Mouse (Mus musculus): ENCODE data around the gene Slc6a20b. TPM values are rescaled to one million over a fixed set of nuclear protein-coding genes. Genes with fewer than 3 reads are reported as not detected.

Gene Slc6a20b
- polyA plus RNA-seq, 1 experiment from 2014 or later = 0.43 TPM

- H3K4me3 ChIP-seq (replicated peaks; ENCODE audit: low read length) = no peak overlapping the region
- H3K36me3 ChIP-seq (replicated peaks; ENCODE audit: control insufficient read depth, insufficient read depth) = peaks cover 10% of the 10 kb centered on the region
- no peak overlapping the region for H3K9ac ChIP-seq
- H3K27me3 ChIP-seq (ENCODE audit: control insufficient read depth, insufficient read depth, low read length) = no peaks in the 10 kb centered on the region
- H3K4me1 ChIP-seq (replicated peaks; ENCODE audit: control insufficient read depth, insufficient read depth, low read length) = no peaks in the 10 kb centered on the region
- no peak overlapping the region for H3K4me2 ChIP-seq (replicated peaks)
- no peak overlapping the region for H3K27ac ChIP-seq
- DNase-seq (ENCODE audit: low spot score) (no peak), ATAC-seq (ENCODE audit: low FRiP score) (no peak)
- H3K9me3 ChIP-seq (ENCODE audit: control insufficient read depth, low read length) = no peaks in the 10 kb centered on the region
- WGBS = 93% methylated on average over 2 of the region's 2 CpGs
These were observed 35.0 kb downstream of the Slc6a20b start for GRCm38 (mm10) chr9:123597376-123597775.

GRCm38 (mm10) chr9:123596910-123597309, 35.5 kb downstream of the Slc6a20b start:
- Histone ChIP-seq H3K27me3 (ENCODE audit: control insufficient read depth, insufficient read depth, low read length) (no peaks in the 10 kb centered on the region), H3K4me2 (replicated peaks) (no peak overlapping the region), H3K36me3 (replicated peaks; ENCODE audit: control insufficient read depth, insufficient read depth) (peaks cover 14% of the 10 kb centered on the region), H3K27ac (no peak overlapping the region), H3K9me3 (ENCODE audit: control insufficient read depth, low read length) (no peaks in the 10 kb centered on the region), H3K4me1 (replicated peaks; ENCODE audit: control insufficient read depth, insufficient read depth, low read length) (no peaks in the 10 kb centered on the region), H3K9ac (no peak overlapping the region), H3K4me3 (replicated peaks; ENCODE audit: low read length) (no peak overlapping the region)
- 95% methylated on average over 2 of the region's 2 CpGs for WGBS
- no peak for ATAC-seq (ENCODE audit: low FRiP score)
- DNase-seq (ENCODE audit: low spot score) = no peak

- Histone ChIP-seq H3K27me3 (ENCODE audit: control insufficient read depth, insufficient read depth, low read length) (no peaks in the 10 kb centered on the region), H3K36me3 (replicated peaks; ENCODE audit: control insufficient read depth, insufficient read depth) (peaks cover 24% of the 10 kb centered on the region), H3K4me3 (replicated peaks; ENCODE audit: low read length) (no peak overlapping the region), H3K4me2 (replicated peaks) (no peak overlapping the region), H3K4me1 (replicated peaks; ENCODE audit: control insufficient read depth, insufficient read depth, low read length) (no peaks in the 10 kb centered on the region), H3K27ac (no peak overlapping the region), H3K9ac (no peak overlapping the region), H3K9me3 (ENCODE audit: control insufficient read depth, low read length) (no peaks in the 10 kb centered on the region)
- DNase-seq (ENCODE audit: low spot score) = no peak
- WGBS = 95% methylated on average over 4 of the region's 4 CpGs
- ATAC-seq (ENCODE audit: low FRiP score) = no peak
These were observed 37.2 kb downstream of the Slc6a20b start for GRCm38 (mm10) chr9:123595194-123595593.

- no peak overlapping the region for H3K27ac ChIP-seq
- H3K9ac ChIP-seq = no peak overlapping the region
- H3K4me3 ChIP-seq (replicated peaks; ENCODE audit: low read length) = no peak overlapping the region
- no peaks in the 10 kb centered on the region for H3K9me3 ChIP-seq (ENCODE audit: control insufficient read depth, low read length)
- no peak overlapping the region for H3K4me2 ChIP-seq (replicated peaks)
- no peak for DNase-seq (ENCODE audit: low spot score)
- no peaks in the 10 kb centered on the region for H3K4me1 ChIP-seq (replicated peaks; ENCODE audit: control insufficient read depth, insufficient read depth, low read length)
- H3K36me3 ChIP-seq (replicated peaks; ENCODE audit: control insufficient read depth, insufficient read depth) = peaks cover 74% of the 10 kb centered on the region
- no peak for ATAC-seq (ENCODE audit: low FRiP score)
- no peaks in the 10 kb centered on the region for H3K27me3 ChIP-seq (ENCODE audit: control insufficient read depth, insufficient read depth, low read length)
- 86% methylated on average over 7 of the region's 7 CpGs for WGBS
These were observed 43.0 kb downstream of the Slc6a20b start for GRCm38 (mm10) chr9:123589240-123589910.

- Histone ChIP-seq H3K4me2 (replicated peaks) (no peak overlapping the region), H3K9me3 (ENCODE audit: control insufficient read depth, low read length) (no peaks in the 10 kb centered on the region), H3K9ac (no peak overlapping the region), H3K27ac (no peak overlapping the region), H3K4me1 (replicated peaks; ENCODE audit: control insufficient read depth, insufficient read depth, low read length) (no peaks in the 10 kb centered on the region), H3K36me3 (replicated peaks; ENCODE audit: control insufficient read depth, insufficient read depth) (peaks cover 66% of the 10 kb centered on the region), H3K4me3 (replicated peaks; ENCODE audit: low read length) (no peak overlapping the region), H3K27me3 (ENCODE audit: control insufficient read depth, insufficient read depth, low read length) (no peaks in the 10 kb centered on the region)
- no peak for DNase-seq (ENCODE audit: low spot score)
- WGBS = 83% methylated on average over 10 of the region's 10 CpGs
- ATAC-seq (ENCODE audit: low FRiP score) = no peak
These were observed 54.8 kb downstream of the Slc6a20b start for GRCm38 (mm10) chr9:123577360-123578192.

- Histone ChIP-seq H3K4me3 (replicated peaks; ENCODE audit: low read length) (no peak overlapping the region), H3K36me3 (replicated peaks; ENCODE audit: control insufficient read depth, insufficient read depth) (peaks cover 94% of the 10 kb centered on the region), H3K9me3 (ENCODE audit: control insufficient read depth, low read length) (no peaks in the 10 kb centered on the region), H3K4me1 (replicated peaks; ENCODE audit: control insufficient read depth, insufficient read depth, low read length) (no peaks in the 10 kb centered on the region), H3K4me2 (replicated peaks) (no peak overlapping the region), H3K9ac (no peak overlapping the region), H3K27ac (no peak overlapping the region), H3K27me3 (ENCODE audit: control insufficient read depth, insufficient read depth, low read length) (no peaks in the 10 kb centered on the region)
- DNase-seq (ENCODE audit: low spot score) (no peak), ATAC-seq (ENCODE audit: low FRiP score) (no peak)
- 18% methylated on average over 3 of the region's 3 CpGs for WGBS
These were observed 77.8 kb downstream of the Slc6a20b start for GRCm38 (mm10) chr9:123554599-123554998.

Other genes starting within 250 kb of the Slc6a20b start
- 14.1 and 15.5 TPM in 2 replicates for gene Limd1, start 153.9 kb downstream of the Slc6a20b start, polyA plus RNA-seq (2014; fragmentation: Nextera tagmentation; extraction: Ambion mirVana)
- gene Sacm1l, start 102.8 kb downstream of the Slc6a20b start, polyA plus RNA-seq (2014; fragmentation: Nextera tagmentation; extraction: Ambion mirVana) = 56.7 and 71.8 TPM in 2 replicates
- gene Ccr9, start 45.9 kb upstream of the Slc6a20b start, polyA plus RNA-seq (2014; fragmentation: Nextera tagmentation; extraction: Ambion mirVana) = 0.27 and 0.57 TPM in 2 replicates
- gene Slc6a20a, start 46.3 kb upstream of the Slc6a20b start, polyA plus RNA-seq (2014; fragmentation: Nextera tagmentation; extraction: Ambion mirVana) = 9.7 and 10.9 TPM in 2 replicates
- 54.6 and 55.8 TPM in 2 replicates for gene Lztfl1, start 85.1 kb upstream of the Slc6a20b start, polyA plus RNA-seq (2014; fragmentation: Nextera tagmentation; extraction: Ambion mirVana)
- gene Cxcr6, start 173.9 kb upstream of the Slc6a20b start, polyA plus RNA-seq (2014; fragmentation: Nextera tagmentation; extraction: Ambion mirVana) = 0.14 and 0.23 TPM in 2 replicates
- 8.4 and 12.7 TPM in 2 replicates for gene Fyco1, start 219.3 kb upstream of the Slc6a20b start, polyA plus RNA-seq (2014; fragmentation: Nextera tagmentation; extraction: Ambion mirVana)
- gene Xcr1, start 229.5 kb upstream of the Slc6a20b start, polyA plus RNA-seq (2014; fragmentation: Nextera tagmentation; extraction: Ambion mirVana) = 0.05 and 0.09 TPM in 2 replicates